Mouse (Mus musculus) neural tube, embryonic 14.5 days (tissue): Measurements from ENCODE around the gene Sp100. TPM values are rescaled to one million over a fixed set of nuclear protein-coding genes. Genes with fewer than 3 reads are reported as not detected.
"Not testable (repeated sequence)": the region's sequence is repeated elsewhere in the genome, so short reads cannot be mapped to it uniquely, and the experiment has no call there.

Source experiments
- ATAC-seq: fragments of 200-750 bp; cut with Nextera tagmentation; 2 replicates; pipeline ENCODE4 v1.8.0; 2017; ENCODE audit warnings: low read depth, mild to moderate bottlenecking, moderate TSS enrichment, moderate library complexity
- H3K27ac ChIP-seq: fragments of 300-500 bp; sonication (generic); 2 replicates; pipeline ENCODE4 v1.5.1; 2014; ENCODE audit warnings: low read depth, mild to moderate bottlenecking, control low read depth, low read length, moderate library complexity, mixed read lengths
- H3K27me3 ChIP-seq: fragments of 300-500 bp; sonication (generic); 2 replicates; pipeline ENCODE4 v1.6.1; 2014; ENCODE audit warnings: low read length; ENCODE audit not compliant: control insufficient read depth, insufficient read depth
- H3K36me3 ChIP-seq: fragments of 300-500 bp; sonication (generic); 2 replicates; pipeline ENCODE4 v1.6.1; 2014; ENCODE audit warnings: low read length, mixed read lengths; ENCODE audit not compliant: control insufficient read depth, insufficient read depth
- H3K4me1 ChIP-seq: fragments of 300-500 bp; sonication (generic); 2 replicates; pipeline ENCODE4 v1.6.1; 2014; ENCODE audit warnings: low read length; ENCODE audit not compliant: control insufficient read depth, insufficient read depth
- H3K4me2 ChIP-seq: fragments of 300-500 bp; sonication (generic); 2 replicates; pipeline ENCODE4 v1.6.1; 2014; ENCODE audit warnings: mild to moderate bottlenecking, low read depth, low read length, control low read depth
- H3K4me3 ChIP-seq: fragments of 300-500 bp; sonication (generic); 2 replicates; pipeline ENCODE4 v1.5.1; 2014; ENCODE audit warnings: low read depth, low read length, control low read depth, mixed read lengths
- H3K9ac ChIP-seq: fragments of 300-500 bp; sonication (generic); replicated peaks from 2 replicates; pipeline ENCODE4 v1.6.1; 2014; ENCODE audit warnings: low read depth, mild to moderate bottlenecking, control low read depth, low read length, mixed read lengths
- H3K9me3 ChIP-seq: fragments of 300-500 bp; sonication (generic); 2 replicates; pipeline ENCODE4 v1.6.1; 2016; ENCODE audit warnings: low read length; ENCODE audit not compliant: control insufficient read depth
- WGBS: fragments of 180-500 bp; shearing (Covaris S2); extraction: QIAGEN DNeasy Blood & Tissue Kit; methylation state at CpG from one replicate; pipeline ENCODE4 v1.1.7; 2014; 5-methylcytosine and 5-hydroxymethylcytosine counted together
- polyA plus RNA-seq: library from polyadenylated mRNA; unstranded; fragments of >200 nt; fragmentation: Nextera tagmentation; extraction: Ambion mirVana; gene quantifications from 2 replicates; pipeline ENCODE4 v1.2.1, GENCODE M21; 2014

The Sp100 gene
- 0.36 TPM in 1 of 2 replicates, not detected in the other for polyA plus RNA-seq

DNA sequence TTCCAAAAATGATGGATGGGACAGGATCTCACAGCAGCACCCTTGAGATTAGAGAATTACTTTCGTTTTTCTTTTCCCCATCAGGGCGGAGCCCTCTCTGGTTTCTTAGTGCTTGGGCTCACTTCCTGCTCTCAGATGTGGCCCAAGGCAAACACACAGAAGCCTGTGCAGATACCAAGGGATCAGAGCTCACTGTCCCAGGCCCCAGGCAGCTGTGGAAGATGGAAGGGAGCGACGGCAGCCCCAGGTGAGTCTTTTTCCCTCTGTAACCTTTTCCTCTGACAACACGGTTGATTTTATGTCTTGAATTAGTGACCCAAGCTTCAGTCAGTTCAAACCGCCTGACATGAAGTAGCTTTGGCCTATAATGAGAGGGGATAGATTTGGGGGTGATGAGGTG lies at the start of gene Sp100:
Sp100 (plus strand) TSS at position 108 of the 400 bp plus-strand sequence.
- ATAC-seq, H3K27ac ChIP-seq, H3K9me3 ChIP-seq, H3K4me3 ChIP-seq, H3K4me2 ChIP-seq, H3K4me1 ChIP-seq, H3K36me3 ChIP-seq, H3K27me3 ChIP-seq, H3K9ac ChIP-seq: not testable (repeated sequence)
- 87% methylated on average over 6 of the region's 6 CpGs for WGBS

DNA sequence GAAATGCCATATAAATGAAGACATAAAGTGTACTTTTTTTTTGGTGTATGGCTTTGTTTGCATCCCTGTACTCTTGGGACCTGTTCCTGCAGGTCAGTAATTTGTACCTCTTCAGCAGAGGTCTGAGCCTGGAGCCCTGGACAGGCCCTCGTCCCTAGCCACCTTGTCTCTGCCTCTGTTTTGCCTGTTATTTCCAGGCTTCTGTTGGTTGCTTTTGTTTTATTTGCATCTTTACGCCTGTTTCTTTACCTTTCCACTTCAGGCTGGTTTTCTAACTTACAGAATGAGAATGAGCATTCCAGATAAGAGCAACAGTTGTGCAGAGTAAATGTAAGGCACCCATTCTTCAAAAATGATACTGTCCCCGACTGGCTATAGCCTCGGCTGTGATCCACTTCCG lies 49.7 kb upstream of the Sp100 start, which contains the start of gene Sp140:
Sp140 (plus strand) TSS at position 301 of the 400 bp plus-strand sequence.
- not testable (repeated sequence) for H3K9ac ChIP-seq, H3K4me2 ChIP-seq, H3K27ac ChIP-seq, H3K4me1 ChIP-seq, H3K9me3 ChIP-seq, H3K27me3 ChIP-seq, H3K4me3 ChIP-seq, H3K36me3 ChIP-seq, ATAC-seq
- WGBS: no CpG with 5 or more reads among the region's 5 CpGs

DNA sequence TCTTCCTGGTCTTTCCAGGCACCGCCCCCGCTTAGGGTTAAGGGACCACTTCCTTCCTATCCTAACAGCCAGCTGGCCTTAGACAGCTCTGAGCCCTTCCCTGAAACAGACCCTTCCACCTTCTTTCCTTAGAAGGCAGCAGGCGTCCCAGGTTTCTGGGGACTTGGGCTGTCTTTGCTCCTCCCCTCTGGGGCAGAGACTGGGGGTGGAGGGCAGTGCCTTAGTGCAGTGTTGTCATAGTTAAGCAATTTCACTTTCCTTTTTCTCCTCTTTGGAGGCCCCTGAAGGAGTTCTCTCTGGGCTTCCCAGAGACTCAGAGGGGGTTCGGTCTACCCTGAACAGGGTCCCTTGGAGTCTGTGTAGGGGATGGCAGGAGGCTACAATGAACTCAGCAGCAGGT lies 49.0 kb upstream of the Sp100 start:
- not testable (repeated sequence) for H3K27ac ChIP-seq, ATAC-seq, H3K9ac ChIP-seq, H3K36me3 ChIP-seq, H3K4me3 ChIP-seq, H3K4me1 ChIP-seq, H3K27me3 ChIP-seq, H3K4me2 ChIP-seq, H3K9me3 ChIP-seq
- 70% methylated on average over 4 of the region's 4 CpGs for WGBS

DNA sequence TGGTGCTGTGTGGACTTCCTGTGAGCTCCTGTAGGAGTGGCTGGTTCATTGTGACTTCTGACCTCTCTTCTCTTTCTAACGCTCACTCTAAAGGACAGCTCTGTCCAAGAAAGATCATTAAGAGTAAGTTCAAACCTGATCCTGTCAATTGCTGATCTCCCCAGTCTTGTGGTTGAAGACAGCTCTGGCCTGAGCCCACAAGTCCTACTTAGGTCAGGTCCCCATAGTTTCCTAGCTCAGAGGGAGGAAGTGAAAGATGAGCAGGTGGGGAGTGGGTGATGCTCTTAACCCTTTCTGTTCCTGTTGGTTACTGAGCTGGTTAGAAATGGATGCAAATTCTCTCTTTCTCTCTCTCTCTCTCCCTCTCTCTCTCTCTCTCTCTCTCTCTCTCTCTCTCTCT lies 45.4 kb upstream of the Sp100 start:
- WGBS: no CpG with 5 or more reads among the region's 1 CpGs
- ATAC-seq, H3K9ac ChIP-seq: not testable (repeated sequence)

DNA sequence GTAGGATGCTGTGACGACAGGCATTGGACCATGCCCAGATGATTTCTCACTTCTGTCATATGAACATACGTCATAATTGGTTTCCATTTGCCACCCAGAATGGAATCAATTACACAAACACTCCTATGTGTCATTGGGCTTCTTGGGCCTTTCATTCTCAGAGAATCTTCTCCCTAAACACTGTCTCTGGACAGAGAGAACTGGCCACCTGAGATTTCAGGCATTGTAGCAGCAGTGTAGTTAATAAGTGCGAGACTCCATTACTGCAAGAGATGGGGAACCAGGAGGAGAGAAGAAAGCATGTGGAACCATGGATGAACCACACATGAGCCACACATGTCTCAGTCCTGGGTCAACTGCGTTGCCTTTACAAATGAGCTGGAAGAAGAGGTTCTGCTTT lies 41.4 kb upstream of the Sp100 start:
- not testable (repeated sequence) for H3K4me2 ChIP-seq, H3K4me1 ChIP-seq, H3K9me3 ChIP-seq, ATAC-seq, H3K4me3 ChIP-seq, H3K27ac ChIP-seq, H3K27me3 ChIP-seq, H3K36me3 ChIP-seq, H3K9ac ChIP-seq
- 84% methylated on average over 3 of the region's 4 CpGs for WGBS

More for the DNA sequence above, 45.4 kb upstream of the Sp100 start:
- not testable (repeated sequence) for H3K4me2 ChIP-seq, H3K4me3 ChIP-seq, H3K27ac ChIP-seq, H3K27me3 ChIP-seq, H3K9me3 ChIP-seq, H3K4me1 ChIP-seq, H3K36me3 ChIP-seq

DNA sequence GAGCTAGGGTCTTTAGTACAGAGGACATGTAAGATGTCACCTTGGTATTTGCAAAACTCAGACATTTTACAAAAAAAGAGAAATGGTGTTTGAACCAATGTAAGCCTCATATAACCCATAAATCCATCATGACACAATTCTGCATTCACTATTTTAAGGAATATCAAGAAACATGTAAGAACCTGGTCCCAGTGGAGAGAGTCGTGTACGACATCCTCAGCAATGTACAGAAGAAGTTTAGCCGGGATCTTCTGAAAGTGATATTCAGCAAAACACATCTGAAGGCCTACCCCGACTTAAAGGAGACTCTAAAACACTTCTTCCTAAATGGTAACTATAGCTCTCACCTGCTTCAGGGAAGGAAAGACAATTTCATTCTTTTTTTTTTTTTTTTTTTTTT lies 39.2 kb upstream of the Sp100 start:
- ATAC-seq, H3K27me3 ChIP-seq: not testable (repeated sequence)

DNA sequence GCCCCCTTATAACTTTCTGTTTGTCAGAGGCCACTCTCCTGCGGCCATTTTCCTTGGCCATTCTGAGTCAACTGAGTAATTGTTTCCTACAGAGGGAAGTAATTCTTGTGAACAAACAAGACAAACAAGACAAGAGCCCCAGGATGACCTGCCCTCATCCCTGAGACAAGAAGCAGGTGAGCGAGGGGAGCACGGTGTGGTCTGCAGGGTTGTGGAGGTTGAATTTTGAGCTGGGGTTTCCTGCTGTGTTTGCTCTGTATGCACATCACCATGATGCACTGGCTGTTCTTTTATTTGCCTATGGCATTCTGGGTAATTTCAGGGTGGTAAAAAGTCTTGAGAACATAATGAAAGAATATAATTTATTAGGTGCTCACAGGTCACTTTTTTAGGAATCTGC lies 34.7 kb upstream of the Sp100 start:
- not testable (repeated sequence) for H3K4me2 ChIP-seq, H3K27ac ChIP-seq, H3K9me3 ChIP-seq, H3K9ac ChIP-seq, H3K4me3 ChIP-seq, H3K4me1 ChIP-seq, ATAC-seq, H3K27me3 ChIP-seq, H3K36me3 ChIP-seq
- 96% methylated on average over 3 of the region's 3 CpGs for WGBS

More for the DNA sequence above, 39.2 kb upstream of the Sp100 start:
- not testable (repeated sequence) for H3K9me3 ChIP-seq, H3K4me1 ChIP-seq, H3K9ac ChIP-seq, H3K36me3 ChIP-seq, H3K27ac ChIP-seq, H3K4me2 ChIP-seq, H3K4me3 ChIP-seq
- WGBS: no CpG with 5 or more reads among the region's 4 CpGs

DNA sequence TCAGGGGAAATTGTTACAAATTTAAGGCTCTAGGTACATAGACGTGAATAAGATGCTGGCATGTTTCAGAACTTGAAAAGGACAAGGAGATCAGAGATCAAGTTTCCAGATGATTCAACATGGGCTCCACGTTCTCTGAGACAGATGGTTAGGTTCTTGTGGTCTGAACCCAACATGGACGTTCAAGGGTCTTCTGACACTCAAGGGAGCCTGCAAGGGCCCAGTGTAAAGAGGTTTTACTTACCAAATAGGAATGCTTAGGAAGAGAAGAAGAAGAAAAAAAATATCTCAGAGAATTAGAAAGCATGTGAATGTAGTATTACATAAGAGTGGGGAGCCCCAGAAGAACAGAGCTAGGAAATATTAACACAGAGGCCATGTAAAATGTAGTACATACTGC lies 34.0 kb upstream of the Sp100 start:
- 74% methylated on average over 3 of the region's 3 CpGs for WGBS
- H3K4me3 ChIP-seq, H3K4me1 ChIP-seq, H3K27ac ChIP-seq, H3K4me2 ChIP-seq, H3K27me3 ChIP-seq, ATAC-seq, H3K9ac ChIP-seq, H3K36me3 ChIP-seq, H3K9me3 ChIP-seq: not testable (repeated sequence)

DNA sequence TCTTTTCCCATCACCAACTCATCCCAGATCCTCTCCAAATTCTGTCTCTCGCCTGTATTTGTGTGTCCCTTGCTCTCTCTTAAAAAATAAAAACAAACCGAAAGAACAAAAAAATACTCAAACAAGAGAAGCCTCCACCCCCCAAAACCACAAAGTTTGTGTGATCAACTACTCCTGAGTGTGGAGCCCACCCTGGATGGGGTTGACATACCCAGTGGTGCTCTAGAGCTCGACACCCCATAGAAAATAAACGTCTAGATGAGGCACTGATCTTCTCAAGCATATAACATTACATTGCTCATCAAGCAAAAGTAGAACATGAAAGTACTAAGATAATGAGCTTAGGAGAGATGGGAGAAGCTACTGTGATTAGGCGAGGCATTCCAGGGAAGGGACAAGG lies 32.6 kb upstream of the Sp100 start:
- not testable (repeated sequence) for ATAC-seq, H3K27ac ChIP-seq, H3K9ac ChIP-seq, H3K4me3 ChIP-seq, H3K4me1 ChIP-seq, H3K9me3 ChIP-seq, H3K4me2 ChIP-seq, H3K27me3 ChIP-seq, H3K36me3 ChIP-seq
- WGBS: 66% methylated on average over 4 of the region's 5 CpGs

DNA sequence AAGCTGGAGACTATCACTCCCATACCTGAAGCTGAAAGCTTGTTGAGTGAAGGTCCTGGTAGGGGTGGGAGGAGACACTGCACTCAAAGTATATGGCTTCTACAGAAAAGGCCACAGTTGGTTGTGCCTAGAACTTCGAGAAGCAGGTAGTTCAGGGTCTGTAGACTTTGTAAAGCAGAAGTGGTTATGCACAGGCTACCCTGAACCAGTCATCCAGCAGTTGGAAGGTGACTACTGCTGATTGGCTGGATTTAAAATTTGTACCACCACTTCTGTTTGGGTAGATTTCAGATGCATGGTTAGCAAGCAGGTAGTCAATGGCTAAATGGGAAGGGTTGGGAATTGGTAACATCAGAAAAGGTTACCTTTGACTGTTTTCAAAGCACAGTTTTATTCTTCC lies 31.1 kb upstream of the Sp100 start:
- not testable (repeated sequence) for H3K4me2 ChIP-seq, H3K36me3 ChIP-seq, H3K4me3 ChIP-seq, H3K4me1 ChIP-seq, H3K9ac ChIP-seq, H3K9me3 ChIP-seq, H3K27me3 ChIP-seq, ATAC-seq, H3K27ac ChIP-seq
- WGBS: 47% methylated on average over 1 of the region's 1 CpGs
